Mouse (Mus musculus) liver, adult 2 months (tissue): ENCODE measurements around the gene Cdhr3.

Source experiments
- CTCF ChIP-seq: fragments of 200-500 bp; IDR thresholded peaks from 2 replicates; pipeline ENCODE4 v1.5.1; 2011; ENCODE audit warnings: low read depth, low read length, control low read depth
- POLR2A ChIP-seq: fragments of 200-500 bp; IDR thresholded peaks from 2 replicates; pipeline ENCODE4 v1.6.1; 2011; ENCODE audit warnings: low read length, control low read depth; ENCODE audit not compliant: insufficient read depth; ENCODE audit errors: extremely low read depth

GRCm38 (mm10) chr12:33021140-33021539 is 71.5 kb downstream of the Cdhr3 start:
- TF ChIP-seq CTCF: no peak
- TF ChIP-seq POLR2A: no peak
